Mouse (Mus musculus): ENCODE results near the gene Psmd3.
"Not testable (repeated sequence)": the region's sequence is repeated elsewhere in the genome, so short reads cannot be mapped to it uniquely, and the experiment has no call there.

Psmd3 gene

GRCm38 (mm10) chr11:98681786-98682745 is at the start of gene Psmd3:
Gene Psmd3 (plus strand): TSS chr11:98682554.
- DNase-seq (ENCODE audit: low read depth, low spot score): peak; percentile 96

DNA sequence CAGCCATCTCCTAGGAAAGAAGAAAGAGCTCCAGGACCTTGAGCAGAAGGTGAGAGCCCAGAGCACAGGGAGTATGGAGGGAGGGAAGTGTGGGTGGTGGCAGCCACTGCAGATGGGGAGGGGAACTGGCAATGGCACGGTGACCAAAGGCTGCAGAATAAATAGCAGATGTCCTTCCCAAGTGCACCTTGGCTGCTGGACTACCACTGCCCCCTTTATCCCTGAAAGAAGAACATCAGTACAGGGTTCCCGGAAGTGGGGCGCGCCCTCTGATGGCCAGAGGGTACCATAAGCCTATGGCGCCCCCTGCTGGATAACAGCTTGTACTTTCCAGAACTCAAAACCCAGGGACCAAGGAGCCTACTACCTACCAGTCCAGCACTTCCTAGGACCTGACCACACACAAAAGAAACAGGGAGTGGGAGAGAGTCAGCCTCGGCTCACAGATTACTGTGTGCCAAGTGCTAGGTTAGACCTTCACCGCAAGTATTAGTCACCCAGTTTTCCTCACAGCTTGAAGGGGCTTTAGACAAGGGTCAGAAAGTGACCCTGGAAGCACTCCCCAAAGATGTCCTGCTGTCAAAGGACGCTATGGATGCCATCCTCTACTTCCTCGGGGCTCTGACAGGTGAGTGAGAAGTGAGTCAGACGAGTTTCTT is 46.9 kb upstream of the Psmd3 start:
- peak; percentile 68 for DNase-seq (ENCODE audit: low read depth, low spot score)

- no peak for DNase-seq (ENCODE audit: low read depth, low spot score)
Measured at GRCm38 (mm10) chr11:98637501-98637900, 44.9 kb upstream of the Psmd3 start.

DNA sequence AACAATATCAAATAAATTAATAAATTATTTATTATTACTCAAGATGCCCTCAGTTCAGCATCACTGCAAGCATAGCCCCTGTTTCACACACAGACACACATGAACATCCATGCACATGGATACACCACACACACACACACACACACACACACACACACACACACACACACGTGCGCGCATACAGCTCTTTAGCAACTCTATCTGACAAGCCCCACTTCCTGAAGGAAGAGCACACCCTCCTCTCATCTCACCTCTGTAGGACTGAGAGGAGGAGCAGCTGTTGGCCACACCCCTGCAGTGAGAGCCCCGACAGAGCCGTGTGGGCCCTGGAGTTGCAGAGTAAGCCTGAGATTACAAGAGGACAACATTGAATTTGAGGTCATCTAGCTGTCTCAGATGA is 42.3 kb upstream of the Psmd3 start:
- no peak for DNase-seq (ENCODE audit: low read depth, low spot score)

DNA sequence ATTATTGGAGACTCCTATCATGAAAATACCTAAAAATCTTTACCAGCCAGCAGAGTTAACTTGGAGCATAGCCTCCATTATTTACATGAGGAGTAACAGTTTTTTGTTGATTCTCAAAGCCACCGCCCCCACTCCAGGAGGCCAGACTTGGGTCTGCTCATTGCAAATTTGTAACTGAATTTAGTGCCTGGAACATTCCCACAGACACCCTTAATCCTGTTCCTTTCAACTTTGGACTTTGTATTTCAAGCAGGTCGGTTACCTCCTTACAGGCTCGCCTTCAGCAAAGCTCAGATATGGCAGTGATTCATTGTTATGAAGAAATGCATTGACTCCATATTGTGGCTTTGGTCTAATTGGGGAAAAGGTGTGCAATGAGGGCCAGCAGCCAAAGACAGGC is 37.6 kb upstream of the Psmd3 start:
- DNase-seq (ENCODE audit: low read depth, low spot score): no peak

DNA sequence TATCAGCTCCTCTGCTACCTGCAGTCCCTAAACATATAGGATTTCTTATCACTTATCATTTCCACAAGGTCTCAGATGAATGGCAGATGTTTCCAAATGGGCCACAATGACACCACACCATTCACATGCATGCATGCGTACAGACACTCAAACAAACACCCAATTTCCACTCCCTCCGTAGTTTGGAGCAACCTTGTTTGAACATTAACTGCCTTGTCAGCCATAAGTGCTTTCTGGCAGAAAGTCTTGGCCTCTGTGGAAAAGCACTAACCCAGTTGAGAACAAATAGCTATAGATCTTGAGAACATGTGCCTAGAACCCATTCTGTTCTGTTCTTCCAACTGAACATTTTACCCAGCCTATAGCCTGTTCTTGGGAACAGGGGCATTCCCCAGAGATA is 36.4 kb upstream of the Psmd3 start:
- no peak for DNase-seq (ENCODE audit: low read depth, low spot score)

- no peak for DNase-seq (ENCODE audit: low read depth, low spot score)
Measured at GRCm38 (mm10) chr11:98646459-98646858, 35.9 kb upstream of the Psmd3 start, which contains the start of gene Gsdma2. Gene Gsdma2 (plus strand): TSS chr11:98646759.

DNA sequence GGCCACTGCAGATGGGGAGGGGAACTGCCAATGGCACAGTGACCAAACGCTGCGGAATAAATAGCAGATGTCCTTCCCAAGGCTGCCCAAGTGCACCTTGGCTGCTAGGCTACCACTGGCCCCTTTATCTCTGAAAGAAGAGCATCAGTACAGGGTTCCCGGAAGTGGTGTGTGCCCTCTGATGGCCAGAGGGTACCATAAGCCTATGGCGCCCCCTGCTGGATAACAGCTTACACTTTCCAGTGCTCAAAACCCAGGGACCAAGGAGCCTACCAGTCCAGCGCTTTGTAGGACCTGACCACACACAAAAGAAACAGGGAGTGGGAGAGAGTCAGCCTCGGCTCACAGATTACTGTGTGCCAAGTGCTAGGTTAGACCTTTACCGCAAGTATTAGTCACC is 27.3 kb upstream of the Psmd3 start:
- peak; percentile 75 for DNase-seq (ENCODE audit: low read depth, low spot score)

GRCm38 (mm10) chr11:98660517-98660916 is 21.8 kb upstream of the Psmd3 start:
- peak; percentile 81 for DNase-seq (ENCODE audit: low read depth, low spot score)

GRCm38 (mm10) chr11:98664091-98664490 is 18.3 kb upstream of the Psmd3 start, which contains the start of gene Gsdma:
Gene Gsdma (plus strand): TSS chr11:98664351.
- DNase-seq (ENCODE audit: low read depth, low spot score): no peak

- DNase-seq (ENCODE audit: low read depth, low spot score): no peak
Measured at GRCm38 (mm10) chr11:98668984-98669383, 13.4 kb upstream of the Psmd3 start.

- no peak for DNase-seq (ENCODE audit: low read depth, low spot score)
Measured at GRCm38 (mm10) chr11:98671284-98671815, 11.0 kb upstream of the Psmd3 start.

DNA sequence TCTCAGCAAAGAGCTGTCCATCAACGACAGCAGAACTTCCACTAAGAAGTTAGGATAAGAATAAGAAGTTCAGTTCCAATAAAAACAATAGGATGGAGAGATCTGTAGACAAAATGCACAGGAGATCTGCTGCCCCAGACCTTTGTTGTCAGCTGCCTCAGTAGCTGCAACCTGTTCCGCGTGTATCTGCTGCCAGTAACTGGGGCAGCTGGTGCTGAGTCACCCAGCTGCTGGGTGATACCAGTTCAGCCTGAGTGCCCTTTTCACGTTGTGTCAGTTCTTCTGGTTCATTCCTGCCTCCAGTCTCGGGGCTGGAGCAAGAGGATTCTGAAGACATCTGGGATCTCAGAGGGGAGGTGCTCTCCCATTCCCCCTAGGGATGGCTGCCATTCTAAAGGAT is 10.5 kb upstream of the Psmd3 start:
- DNase-seq (ENCODE audit: low read depth, low spot score): no peak

DNA sequence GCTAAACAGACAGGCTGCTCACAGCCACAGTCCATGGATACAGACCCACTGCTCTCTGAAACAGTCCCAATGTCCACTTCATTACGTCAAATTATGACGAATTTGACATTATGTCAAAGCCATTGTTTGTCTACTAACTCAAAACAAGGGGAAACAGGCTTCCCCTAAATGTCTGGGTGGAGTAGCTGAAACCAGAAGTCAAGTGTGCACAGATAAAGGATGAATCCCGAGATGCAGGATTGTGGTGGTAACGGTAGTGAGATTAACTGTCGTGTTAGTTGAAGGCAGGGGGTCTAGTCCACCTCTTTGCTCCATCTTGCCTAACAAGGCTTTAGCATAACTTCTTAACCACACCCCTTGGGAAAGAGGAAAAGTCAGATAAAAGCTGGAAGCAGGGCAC is 9.9 kb upstream of the Psmd3 start:
- no peak for DNase-seq (ENCODE audit: low read depth, low spot score)

DNA sequence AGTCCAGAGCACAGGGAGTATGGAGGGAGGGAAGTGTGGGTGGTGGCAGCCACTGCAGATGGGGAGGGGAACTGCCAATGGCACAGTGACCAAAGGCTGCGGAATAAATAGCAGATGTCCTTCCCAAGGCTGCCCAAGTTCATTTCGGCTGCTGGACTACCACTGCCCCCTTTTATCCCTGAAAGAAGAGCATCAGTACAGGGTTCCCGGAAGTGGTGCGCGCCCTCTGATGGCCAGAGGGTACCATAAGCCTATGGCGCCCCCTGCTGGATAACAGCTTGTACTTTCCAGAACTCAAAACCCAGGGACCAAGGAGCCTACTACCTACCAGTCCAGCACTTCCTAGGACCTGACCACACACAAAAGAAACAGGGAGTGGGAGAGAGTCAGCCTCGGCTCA is 9.2 kb upstream of the Psmd3 start:
- DNase-seq (ENCODE audit: low read depth, low spot score): peak; percentile 79

GRCm38 (mm10) chr11:98675829-98676363 is 6.5 kb upstream of the Psmd3 start:
- DNase-seq (ENCODE audit: low read depth, low spot score): no peak

GRCm38 (mm10) chr11:98680023-98680422 is 2.3 kb upstream of the Psmd3 start:
- peak; percentile 30 for DNase-seq (ENCODE audit: low read depth, low spot score)

DNA sequence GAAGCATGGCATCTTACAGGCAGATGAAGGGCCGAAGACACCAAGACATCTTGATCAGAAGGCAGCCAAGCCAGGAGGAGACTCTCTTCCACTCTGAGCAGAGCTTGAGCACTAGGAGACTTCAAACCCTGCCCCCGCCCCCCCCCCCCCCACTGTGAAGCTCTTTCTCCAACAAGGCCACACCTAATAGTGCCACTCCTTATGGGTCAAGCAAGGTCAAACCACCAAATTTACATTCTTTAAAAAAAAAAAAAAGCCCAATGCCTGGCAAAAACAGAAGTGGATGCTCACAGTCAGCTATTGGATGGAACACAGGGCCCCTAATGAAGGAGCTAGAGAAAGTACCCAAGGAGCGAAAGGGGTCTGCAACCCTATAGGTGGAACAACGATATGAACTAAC is 1.8 kb upstream of the Psmd3 start:
- DNase-seq (ENCODE audit: low read depth, low spot score): not testable (repeated sequence)

- no peak for DNase-seq (ENCODE audit: low read depth, low spot score)
Measured at GRCm38 (mm10) chr11:98681186-98681585, 1.2 kb upstream of the Psmd3 start.

GRCm38 (mm10) chr11:98682811-98683210 is 457 bp downstream of the Psmd3 start:
- no peak for DNase-seq (ENCODE audit: low read depth, low spot score)

DNA sequence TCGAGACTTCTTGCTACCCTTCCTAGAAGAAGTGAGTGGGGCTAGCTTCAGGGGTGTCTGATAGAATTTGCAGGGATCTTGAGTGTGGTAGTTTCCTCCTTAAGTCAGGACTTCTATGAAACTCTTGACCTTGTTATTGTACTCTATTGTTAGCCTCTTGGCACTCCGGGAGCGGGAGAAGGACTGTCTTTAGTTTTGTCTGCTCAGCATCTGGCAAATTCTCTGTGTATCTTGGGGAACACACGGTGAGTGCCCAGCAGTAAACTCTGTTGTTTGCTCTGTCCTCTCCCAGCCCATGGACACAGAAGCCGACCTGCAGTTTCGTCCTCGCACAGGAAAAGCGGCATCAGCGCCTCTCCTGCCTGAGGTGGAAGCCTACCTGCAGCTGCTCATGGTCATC is 3.3 kb downstream of the Psmd3 start:
- no peak for DNase-seq (ENCODE audit: low read depth, low spot score)

GRCm38 (mm10) chr11:98686976-98687375 is 4.6 kb downstream of the Psmd3 start:
- no peak for DNase-seq (ENCODE audit: low read depth, low spot score)
